Mouse (Mus musculus): ENCODE results near the gene Slc9a2. TPM values are rescaled to one million over a fixed set of nuclear protein-coding genes. Genes with fewer than 3 reads are reported as not detected.
"Not testable (repeated sequence)": the region's sequence is repeated elsewhere in the genome, so short reads cannot be mapped to it uniquely, and the experiment has no call there.

Gene Slc9a2
- polyA plus RNA-seq, 1 experiment from 2014 or later = 0.08 TPM

GRCm38 (mm10) chr1:40659017-40659416 is 21.4 kb upstream of the Slc9a2 start:
- 27% methylated on average over 12 of the region's 12 CpGs for WGBS
- no peak for ATAC-seq (replicated peaks; ENCODE audit: insufficient number of reproducible peaks, low FRiP score, low TSS enrichment, low read depth)
- peak; percentile 33 for DNase-seq (ENCODE audit: low spot score)
- H3K27me3 ChIP-seq (ENCODE audit: control insufficient read depth, insufficient read depth, low read length) = no peaks in the 10 kb centered on the region
- no peak overlapping the region for H3K27ac ChIP-seq (replicated peaks; ENCODE audit: low read depth, low read length)
- H3K9ac ChIP-seq (replicated peaks; ENCODE audit: low read length) = no peak overlapping the region
- H3K4me3 ChIP-seq (ENCODE audit: low read depth, low read length) = no peak overlapping the region
- no peak overlapping the region for H3K4me2 ChIP-seq (ENCODE audit: low read depth, low read length)
- no peaks in the 10 kb centered on the region for H3K36me3 ChIP-seq (replicated peaks; ENCODE audit: control insufficient read depth, insufficient read depth, low read depth, low read length)
- H3K9me3 ChIP-seq (replicated peaks; ENCODE audit: control insufficient read depth, low read length) = no peaks in the 10 kb centered on the region
- H3K4me1 ChIP-seq (ENCODE audit: control insufficient read depth, insufficient read depth, low read length) = no peaks in the 10 kb centered on the region

DNA sequence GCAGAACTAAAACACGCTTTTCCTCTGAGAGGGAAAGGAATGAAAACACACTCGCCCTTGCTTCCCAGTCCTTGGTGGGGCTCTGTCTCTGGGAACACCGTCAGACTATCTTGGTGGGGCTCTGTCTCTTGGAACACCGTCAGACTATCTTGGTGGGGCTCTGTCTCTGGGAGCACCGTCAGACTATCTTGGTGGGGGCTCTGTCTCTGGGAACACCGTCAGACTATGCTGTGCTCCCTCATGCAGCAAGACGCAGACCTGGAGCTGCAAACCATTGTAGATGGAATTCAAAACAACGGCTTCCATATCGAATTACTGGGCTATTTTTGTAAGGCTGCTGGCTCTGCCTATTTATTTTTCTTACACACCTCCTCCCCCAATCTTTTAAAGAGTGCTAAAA is 20.9 kb upstream of the Slc9a2 start:
- WGBS = 30% methylated on average over 9 of the region's 9 CpGs
- no peak for DNase-seq (ENCODE audit: low spot score)
- H3K4me3 ChIP-seq (ENCODE audit: low read depth, low read length) = no peak overlapping the region
- no peak overlapping the region for H3K27ac ChIP-seq (replicated peaks; ENCODE audit: low read depth, low read length)
- H3K36me3 ChIP-seq (replicated peaks; ENCODE audit: control insufficient read depth, insufficient read depth, low read depth, low read length) = no peaks in the 10 kb centered on the region
- no peak overlapping the region for H3K4me2 ChIP-seq (ENCODE audit: low read depth, low read length)
- H3K4me1 ChIP-seq (ENCODE audit: control insufficient read depth, insufficient read depth, low read length) = no peaks in the 10 kb centered on the region
- no peaks in the 10 kb centered on the region for H3K27me3 ChIP-seq (ENCODE audit: control insufficient read depth, insufficient read depth, low read length)
- ATAC-seq (replicated peaks; ENCODE audit: insufficient number of reproducible peaks, low FRiP score, low TSS enrichment, low read depth) = no peak
- no peak overlapping the region for H3K9ac ChIP-seq (replicated peaks; ENCODE audit: low read length)
- no peaks in the 10 kb centered on the region for H3K9me3 ChIP-seq (replicated peaks; ENCODE audit: control insufficient read depth, low read length)

GRCm38 (mm10) chr1:40660838-40661237 is 19.5 kb upstream of the Slc9a2 start:
- no peaks in the 10 kb centered on the region for H3K4me1 ChIP-seq (ENCODE audit: control insufficient read depth, insufficient read depth, low read length)
- no peaks in the 10 kb centered on the region for H3K27me3 ChIP-seq (ENCODE audit: control insufficient read depth, insufficient read depth, low read length)
- H3K27ac ChIP-seq (replicated peaks; ENCODE audit: low read depth, low read length) = no peak overlapping the region
- H3K9ac ChIP-seq (replicated peaks; ENCODE audit: low read length) = no peak overlapping the region
- no peaks in the 10 kb centered on the region for H3K9me3 ChIP-seq (replicated peaks; ENCODE audit: control insufficient read depth, low read length)
- H3K4me2 ChIP-seq (ENCODE audit: low read depth, low read length) = no peak overlapping the region
- no peaks in the 10 kb centered on the region for H3K36me3 ChIP-seq (replicated peaks; ENCODE audit: control insufficient read depth, insufficient read depth, low read depth, low read length)
- ATAC-seq (replicated peaks; ENCODE audit: insufficient number of reproducible peaks, low FRiP score, low TSS enrichment, low read depth) = no peak
- H3K4me3 ChIP-seq (ENCODE audit: low read depth, low read length) = no peak overlapping the region
- no peak for DNase-seq (ENCODE audit: low spot score)
- WGBS = 76% methylated on average over 5 of the region's 6 CpGs

- DNase-seq (ENCODE audit: low spot score) = no peak
- no peaks in the 10 kb centered on the region for H3K9me3 ChIP-seq (replicated peaks; ENCODE audit: control insufficient read depth, low read length)
- H3K27ac ChIP-seq (replicated peaks; ENCODE audit: low read depth, low read length) = no peak overlapping the region
- H3K27me3 ChIP-seq (ENCODE audit: control insufficient read depth, insufficient read depth, low read length) = no peaks in the 10 kb centered on the region
- ATAC-seq (replicated peaks; ENCODE audit: insufficient number of reproducible peaks, low FRiP score, low TSS enrichment, low read depth) = no peak
- H3K4me2 ChIP-seq (ENCODE audit: low read depth, low read length) = no peak overlapping the region
- no peak overlapping the region for H3K4me3 ChIP-seq (ENCODE audit: low read depth, low read length)
- no peaks in the 10 kb centered on the region for H3K36me3 ChIP-seq (replicated peaks; ENCODE audit: control insufficient read depth, insufficient read depth, low read depth, low read length)
- H3K4me1 ChIP-seq (ENCODE audit: control insufficient read depth, insufficient read depth, low read length) = no peaks in the 10 kb centered on the region
- WGBS = 38% methylated on average over 12 of the region's 12 CpGs
- no peak overlapping the region for H3K9ac ChIP-seq (replicated peaks; ENCODE audit: low read length)
Observed at GRCm38 (mm10) chr1:40665401-40666370, 14.7 kb upstream of the Slc9a2 start.

DNA sequence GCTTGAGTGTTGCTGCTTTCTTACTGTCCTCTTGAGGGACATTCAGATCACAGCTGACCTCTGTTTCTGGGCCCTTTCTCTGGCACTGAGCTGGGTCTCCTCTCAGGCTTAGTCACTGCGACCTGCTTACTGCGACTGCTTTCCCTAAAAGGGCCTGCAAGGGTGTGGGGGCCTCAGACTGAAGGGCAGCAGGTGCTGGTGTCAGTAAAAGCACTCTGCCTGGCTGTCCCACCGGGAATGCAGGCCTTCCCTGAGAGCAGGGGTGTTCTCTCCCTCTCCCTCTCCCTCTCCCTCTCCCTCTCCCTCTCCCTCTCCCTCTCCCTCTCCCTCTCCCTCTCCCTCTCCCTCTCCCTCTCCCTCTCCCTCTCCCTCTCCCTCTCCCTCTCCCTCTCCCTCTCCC is 12.9 kb upstream of the Slc9a2 start:
- H3K27me3 ChIP-seq (ENCODE audit: control insufficient read depth, insufficient read depth, low read length); H3K36me3 ChIP-seq (replicated peaks; ENCODE audit: control insufficient read depth, insufficient read depth, low read depth, low read length); H3K27ac ChIP-seq (replicated peaks; ENCODE audit: low read depth, low read length); H3K4me3 ChIP-seq (ENCODE audit: low read depth, low read length); ATAC-seq (replicated peaks; ENCODE audit: insufficient number of reproducible peaks, low FRiP score, low TSS enrichment, low read depth); H3K4me2 ChIP-seq (ENCODE audit: low read depth, low read length); H3K9ac ChIP-seq (replicated peaks; ENCODE audit: low read length); H3K9me3 ChIP-seq (replicated peaks; ENCODE audit: control insufficient read depth, low read length); DNase-seq (ENCODE audit: low spot score); H3K4me1 ChIP-seq (ENCODE audit: control insufficient read depth, insufficient read depth, low read length): not testable (repeated sequence)
- 17% methylated on average over 3 of the region's 3 CpGs for WGBS

- H3K4me1 ChIP-seq (ENCODE audit: control insufficient read depth, insufficient read depth, low read length) = no peaks in the 10 kb centered on the region
- H3K9ac ChIP-seq (replicated peaks; ENCODE audit: low read length) = no peak overlapping the region
- H3K27me3 ChIP-seq (ENCODE audit: control insufficient read depth, insufficient read depth, low read length) = no peaks in the 10 kb centered on the region
- WGBS = 87% methylated on average over 3 of the region's 3 CpGs
- no peaks in the 10 kb centered on the region for H3K36me3 ChIP-seq (replicated peaks; ENCODE audit: control insufficient read depth, insufficient read depth, low read depth, low read length)
- ATAC-seq (replicated peaks; ENCODE audit: insufficient number of reproducible peaks, low FRiP score, low TSS enrichment, low read depth) (no peak), DNase-seq (ENCODE audit: low spot score) (no peak)
- H3K4me2 ChIP-seq (ENCODE audit: low read depth, low read length) = no peak overlapping the region
- no peak overlapping the region for H3K27ac ChIP-seq (replicated peaks; ENCODE audit: low read depth, low read length)
- no peaks in the 10 kb centered on the region for H3K9me3 ChIP-seq (replicated peaks; ENCODE audit: control insufficient read depth, low read length)
- H3K4me3 ChIP-seq (ENCODE audit: low read depth, low read length) = no peak overlapping the region
Observed at GRCm38 (mm10) chr1:40670025-40670424, 10.3 kb upstream of the Slc9a2 start.

GRCm38 (mm10) chr1:40671490-40671889 is 8.9 kb upstream of the Slc9a2 start:
- no peak overlapping the region for H3K4me3 ChIP-seq (ENCODE audit: low read depth, low read length)
- no peak overlapping the region for H3K27ac ChIP-seq (replicated peaks; ENCODE audit: low read depth, low read length)
- ATAC-seq (replicated peaks; ENCODE audit: insufficient number of reproducible peaks, low FRiP score, low TSS enrichment, low read depth) (no peak), DNase-seq (ENCODE audit: low spot score) (no peak)
- no peaks in the 10 kb centered on the region for H3K9me3 ChIP-seq (replicated peaks; ENCODE audit: control insufficient read depth, low read length)
- H3K36me3 ChIP-seq (replicated peaks; ENCODE audit: control insufficient read depth, insufficient read depth, low read depth, low read length) = no peaks in the 10 kb centered on the region
- H3K27me3 ChIP-seq (ENCODE audit: control insufficient read depth, insufficient read depth, low read length) = no peaks in the 10 kb centered on the region
- WGBS = 95% methylated on average over 4 of the region's 4 CpGs
- no peak overlapping the region for H3K9ac ChIP-seq (replicated peaks; ENCODE audit: low read length)
- no peak overlapping the region for H3K4me2 ChIP-seq (ENCODE audit: low read depth, low read length)
- no peaks in the 10 kb centered on the region for H3K4me1 ChIP-seq (ENCODE audit: control insufficient read depth, insufficient read depth, low read length)

- Histone ChIP-seq H3K27me3 (ENCODE audit: control insufficient read depth, insufficient read depth, low read length) (peaks cover 26% of the 10 kb centered on the region), H3K4me3 (ENCODE audit: low read depth, low read length) (no peak overlapping the region), H3K27ac (replicated peaks; ENCODE audit: low read depth, low read length) (no peak overlapping the region), H3K4me2 (ENCODE audit: low read depth, low read length) (no peak overlapping the region), H3K9me3 (replicated peaks; ENCODE audit: control insufficient read depth, low read length) (no peaks in the 10 kb centered on the region), H3K9ac (replicated peaks; ENCODE audit: low read length) (no peak overlapping the region), H3K36me3 (replicated peaks; ENCODE audit: control insufficient read depth, insufficient read depth, low read depth, low read length) (no peaks in the 10 kb centered on the region), H3K4me1 (ENCODE audit: control insufficient read depth, insufficient read depth, low read length) (peaks cover 5% of the 10 kb centered on the region)
- 45% methylated on average over 5 of the region's 5 CpGs for WGBS
- no peak for ATAC-seq (replicated peaks; ENCODE audit: insufficient number of reproducible peaks, low FRiP score, low TSS enrichment, low read depth)
- no peak for DNase-seq (ENCODE audit: low spot score)
Observed at GRCm38 (mm10) chr1:40677306-40677705, 3.1 kb upstream of the Slc9a2 start.
